Mouse (Mus musculus): ENCODE data around the gene Ssb. TPM values are rescaled to one million over a fixed set of nuclear protein-coding genes. Genes with fewer than 3 reads are reported as not detected.

The Ssb gene
- polyA plus RNA-seq, 1 experiment from 2014 or later = 316 TPM

DNA sequence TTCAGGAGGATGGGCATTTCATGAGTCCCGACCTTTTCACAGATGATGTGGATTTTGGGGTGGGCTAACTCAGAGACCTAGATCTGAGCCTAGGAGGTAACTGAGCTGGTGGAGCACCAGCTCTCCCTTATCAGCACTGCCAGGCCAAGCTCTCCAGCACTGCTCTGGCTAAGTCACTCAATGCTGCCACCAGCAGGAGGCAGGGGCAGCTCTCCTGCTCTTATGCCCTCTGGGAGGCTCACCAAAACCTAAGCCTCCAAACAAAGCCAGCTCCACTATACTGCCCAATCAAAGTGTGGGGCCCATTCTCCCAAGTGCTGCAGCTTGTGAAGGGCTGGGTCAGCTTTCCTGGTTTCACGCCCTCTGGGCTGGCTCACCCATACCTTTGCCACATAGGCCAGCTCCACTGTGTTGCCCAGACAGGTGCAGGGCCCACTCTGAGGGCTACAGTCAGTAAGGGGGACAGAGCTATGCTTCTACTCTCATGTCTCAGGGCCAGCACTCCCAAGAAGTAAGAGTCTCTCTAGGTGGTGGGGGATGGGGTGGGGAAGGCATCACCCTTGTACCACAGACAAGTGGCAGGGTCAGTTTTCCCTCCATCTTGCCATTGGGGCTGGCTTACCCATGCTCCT, 9.8 kb upstream of the Ssb start:
- ATAC-seq (ENCODE audit: insufficient number of reproducible peaks, insufficient read depth, low FRiP score, low read depth) = no peak; the same call in 1 of the 2 replicates
- H3K9me3 ChIP-seq (ENCODE audit: control insufficient read depth, low read depth, low read length) = no peaks in the 10 kb centered on the region
- no peaks in the 10 kb centered on the region for H3K36me3 ChIP-seq (ENCODE audit: control insufficient read depth, insufficient read depth, low read length)
- 51% methylated on average over 2 of the region's 2 CpGs for WGBS
- H3K4me2 ChIP-seq (replicated peaks; ENCODE audit: low read depth, low read length) = no peak overlapping the region
- H3K9ac ChIP-seq (replicated peaks; ENCODE audit: low read depth, low read length) = no peak overlapping the region
- H3K4me1 ChIP-seq (ENCODE audit: control insufficient read depth, insufficient read depth, low read length) = no peaks in the 10 kb centered on the region
- no peaks in the 10 kb centered on the region for H3K27me3 ChIP-seq (ENCODE audit: control insufficient read depth, insufficient read depth, low read length)
- no peak overlapping the region for H3K4me3 ChIP-seq (ENCODE audit: low read depth, low read length)
- no peak overlapping the region for H3K27ac ChIP-seq (ENCODE audit: low read length)

DNA sequence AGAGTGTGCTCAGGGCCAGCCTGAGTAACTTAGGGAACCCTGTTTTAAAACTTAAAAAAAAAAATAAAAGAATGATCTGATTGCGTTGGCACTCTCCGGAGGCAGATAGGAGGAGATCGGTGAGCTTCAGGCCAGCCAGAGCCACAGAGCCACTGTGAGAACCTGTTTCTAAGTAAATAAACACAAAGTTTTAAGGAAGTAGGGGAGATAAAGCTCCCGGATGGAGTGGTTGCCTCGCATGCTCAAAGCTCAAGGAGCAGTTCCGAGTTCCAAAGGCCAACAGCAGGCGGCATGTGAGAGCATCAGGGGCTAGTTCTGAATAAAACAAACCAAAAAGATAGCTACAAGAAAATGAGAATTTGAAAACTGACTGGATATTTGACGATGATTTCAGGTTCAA, 5.0 kb upstream of the Ssb start:
- H3K9ac ChIP-seq (replicated peaks; ENCODE audit: low read depth, low read length) = no peak overlapping the region
- H3K4me1 ChIP-seq (ENCODE audit: control insufficient read depth, insufficient read depth, low read length) = no peaks in the 10 kb centered on the region
- H3K27ac ChIP-seq (ENCODE audit: low read length) = no peak overlapping the region
- H3K9me3 ChIP-seq (ENCODE audit: control insufficient read depth, low read depth, low read length) = no peaks in the 10 kb centered on the region
- H3K27me3 ChIP-seq (ENCODE audit: control insufficient read depth, insufficient read depth, low read length) = no peaks in the 10 kb centered on the region
- H3K4me3 ChIP-seq (ENCODE audit: low read depth, low read length) = no peak overlapping the region
- peak; percentile 66 for ATAC-seq (ENCODE audit: insufficient number of reproducible peaks, insufficient read depth, low FRiP score, low read depth)
- H3K36me3 ChIP-seq (ENCODE audit: control insufficient read depth, insufficient read depth, low read length) = no peaks in the 10 kb centered on the region
- 33% methylated on average over 8 of the region's 8 CpGs for WGBS
- H3K4me2 ChIP-seq (replicated peaks; ENCODE audit: low read depth, low read length) = no peak overlapping the region

DNA sequence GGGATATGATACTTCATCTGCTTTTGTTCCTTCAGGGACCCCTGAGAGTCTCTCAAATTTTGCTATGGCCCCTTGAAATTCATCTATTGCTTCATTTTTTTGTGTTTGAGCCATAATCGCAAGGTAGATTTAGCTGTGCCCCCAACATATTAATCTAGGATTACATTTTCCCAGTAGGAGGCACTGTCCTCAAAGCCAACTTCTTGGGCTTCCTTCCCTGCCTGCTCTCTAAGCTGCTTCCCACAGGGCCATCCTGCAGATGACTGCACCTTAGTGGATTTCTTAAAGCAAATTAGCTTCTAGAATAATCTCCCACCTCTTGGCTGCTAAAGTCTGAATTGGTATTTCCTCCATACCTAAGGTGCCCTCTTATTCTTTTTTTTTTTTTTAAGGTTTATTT, 3.5 kb upstream of the Ssb start:
- H3K4me2 ChIP-seq (replicated peaks; ENCODE audit: low read depth, low read length) = no peak overlapping the region
- H3K9ac ChIP-seq (replicated peaks; ENCODE audit: low read depth, low read length) = no peak overlapping the region
- H3K36me3 ChIP-seq (ENCODE audit: control insufficient read depth, insufficient read depth, low read length) = no peaks in the 10 kb centered on the region
- ATAC-seq (ENCODE audit: insufficient number of reproducible peaks, insufficient read depth, low FRiP score, low read depth) = no peak
- WGBS = 78% methylated on average over 1 of the region's 1 CpGs
- no peaks in the 10 kb centered on the region for H3K27me3 ChIP-seq (ENCODE audit: control insufficient read depth, insufficient read depth, low read length)
- no peaks in the 10 kb centered on the region for H3K9me3 ChIP-seq (ENCODE audit: control insufficient read depth, low read depth, low read length)
- H3K4me3 ChIP-seq (ENCODE audit: low read depth, low read length) = no peak overlapping the region
- no peaks in the 10 kb centered on the region for H3K4me1 ChIP-seq (ENCODE audit: control insufficient read depth, insufficient read depth, low read length)
- no peak overlapping the region for H3K27ac ChIP-seq (ENCODE audit: low read length)

DNA sequence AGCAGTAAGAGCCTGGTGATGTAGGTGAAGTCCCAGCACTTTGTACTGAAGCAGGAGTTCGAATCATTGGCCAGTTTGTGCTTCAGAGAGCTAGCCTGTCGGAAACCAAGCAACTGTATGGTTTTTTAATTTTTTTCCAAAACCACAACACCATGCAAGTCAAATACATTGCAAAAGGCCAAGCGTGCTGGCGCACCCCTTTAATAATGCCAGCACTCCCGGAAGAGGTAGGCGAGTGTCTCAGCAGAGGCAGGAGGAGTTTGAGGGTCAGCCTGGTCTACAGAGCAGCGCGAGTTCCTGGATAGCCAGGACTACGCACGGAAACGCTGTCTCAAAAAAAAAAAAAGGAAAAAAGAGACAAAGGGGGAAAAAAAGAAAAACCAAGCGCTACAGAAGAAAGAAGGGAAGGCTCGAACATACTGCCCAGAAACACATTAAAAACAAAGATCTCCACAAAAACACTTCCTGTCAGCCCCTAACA, 350 bp upstream of the Ssb start:
- Histone ChIP-seq H3K4me1 (ENCODE audit: control insufficient read depth, insufficient read depth, low read length) (no peaks in the 10 kb centered on the region), H3K9ac (replicated peaks; ENCODE audit: low read depth, low read length) (peak overlapping the region; percentile 95; the same call in 1 of the 2 replicates), H3K4me3 (ENCODE audit: low read depth, low read length) (peak overlapping the region; percentile 69), H3K4me2 (replicated peaks; ENCODE audit: low read depth, low read length) (peak overlapping the region; percentile 57), H3K36me3 (ENCODE audit: control insufficient read depth, insufficient read depth, low read length) (peaks cover 5% of the 10 kb centered on the region; the same call in 1 of the 2 replicates), H3K9me3 (ENCODE audit: control insufficient read depth, low read depth, low read length) (no peaks in the 10 kb centered on the region), H3K27ac (ENCODE audit: low read length) (peak overlapping the region; percentile 86), H3K27me3 (ENCODE audit: control insufficient read depth, insufficient read depth, low read length) (no peaks in the 10 kb centered on the region)
- WGBS = 12% methylated on average over 12 of the region's 13 CpGs
- ATAC-seq (ENCODE audit: insufficient number of reproducible peaks, insufficient read depth, low FRiP score, low read depth) = 0 out of 2 replicates have a peak, but pooled peaks have one; percentile 12

DNA sequence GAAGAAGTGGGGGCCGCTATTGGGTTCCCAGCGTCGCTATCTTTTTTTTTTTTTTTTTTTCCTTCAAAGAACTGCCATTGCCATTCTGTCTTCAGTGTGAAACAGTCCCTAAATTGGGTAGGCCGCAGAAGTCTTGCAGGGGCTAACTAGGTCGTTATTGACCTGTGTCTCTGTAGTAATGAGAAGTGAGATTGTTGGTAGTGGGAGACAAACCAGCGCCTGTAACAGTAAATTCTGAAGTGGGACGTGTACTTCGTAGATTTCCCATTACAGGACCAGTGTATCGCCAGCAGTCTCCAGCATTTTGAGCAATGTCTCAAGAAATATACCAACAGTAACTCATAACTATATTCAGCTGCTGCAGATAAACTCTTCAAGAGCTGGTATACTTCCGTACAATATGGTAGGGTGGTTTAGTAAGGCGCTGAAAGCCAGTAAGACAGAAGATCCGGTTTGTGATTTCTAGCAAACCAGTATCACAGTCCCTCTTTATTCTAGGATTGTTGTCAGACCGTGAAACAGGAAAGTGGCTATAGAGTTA, 825 bp downstream of the Ssb start:
- H3K9me3 ChIP-seq (ENCODE audit: control insufficient read depth, low read depth, low read length) = no peaks in the 10 kb centered on the region
- ATAC-seq (ENCODE audit: insufficient number of reproducible peaks, insufficient read depth, low FRiP score, low read depth) = no peak
- peaks cover 17% of the 10 kb centered on the region for H3K36me3 ChIP-seq (ENCODE audit: control insufficient read depth, insufficient read depth, low read length)
- peak overlapping the region; percentile 86 for H3K27ac ChIP-seq (ENCODE audit: low read length)
- peak overlapping the region; percentile 79 for H3K4me2 ChIP-seq (replicated peaks; ENCODE audit: low read depth, low read length)
- peak overlapping the region; percentile 95 for H3K9ac ChIP-seq (replicated peaks; ENCODE audit: low read depth, low read length)
- no peaks in the 10 kb centered on the region for H3K4me1 ChIP-seq (ENCODE audit: control insufficient read depth, insufficient read depth, low read length)
- 1% methylated on average over 13 of the region's 13 CpGs for WGBS
- no peaks in the 10 kb centered on the region for H3K27me3 ChIP-seq (ENCODE audit: control insufficient read depth, insufficient read depth, low read length)
- H3K4me3 ChIP-seq (ENCODE audit: low read depth, low read length) = peak overlapping the region; percentile 69

DNA sequence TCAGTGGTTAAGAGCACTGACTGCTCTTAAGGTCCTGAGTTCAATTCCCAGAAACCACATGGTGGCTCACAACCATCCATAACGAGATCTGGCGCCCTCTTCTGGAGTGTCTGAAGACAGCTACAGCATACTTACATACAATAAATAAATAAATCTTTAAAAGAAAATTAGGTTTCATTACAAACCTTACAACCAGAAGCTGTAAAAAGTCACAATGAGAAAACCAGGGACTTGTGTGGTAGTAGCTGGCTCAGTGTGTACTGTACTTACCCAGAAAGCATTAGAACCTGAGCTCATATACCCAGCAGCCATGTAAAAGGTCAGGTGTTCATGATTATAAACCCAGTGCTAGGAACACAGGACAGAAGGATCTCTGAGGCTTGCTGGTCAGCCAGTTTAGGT, 22.6 kb downstream of the Ssb start:
- H3K4me1 ChIP-seq (ENCODE audit: control insufficient read depth, insufficient read depth, low read length) = peaks cover 3% of the 10 kb centered on the region; the same call in 1 of the 2 replicates
- peak overlapping the region; percentile 53; the same call in 1 of the 2 replicates for H3K4me2 ChIP-seq (replicated peaks; ENCODE audit: low read depth, low read length)
- no peak overlapping the region for H3K9ac ChIP-seq (replicated peaks; ENCODE audit: low read depth, low read length)
- no peaks in the 10 kb centered on the region for H3K9me3 ChIP-seq (ENCODE audit: control insufficient read depth, low read depth, low read length)
- ATAC-seq (ENCODE audit: insufficient number of reproducible peaks, insufficient read depth, low FRiP score, low read depth) = no peak
- no peaks in the 10 kb centered on the region for H3K36me3 ChIP-seq (ENCODE audit: control insufficient read depth, insufficient read depth, low read length)
- H3K4me3 ChIP-seq (ENCODE audit: low read depth, low read length) = no peak overlapping the region; the same call in 1 of the 2 replicates
- WGBS = 74% methylated on average over 2 of the region's 2 CpGs
- no peak overlapping the region for H3K27ac ChIP-seq (ENCODE audit: low read length)
- no peaks in the 10 kb centered on the region for H3K27me3 ChIP-seq (ENCODE audit: control insufficient read depth, insufficient read depth, low read length)

DNA sequence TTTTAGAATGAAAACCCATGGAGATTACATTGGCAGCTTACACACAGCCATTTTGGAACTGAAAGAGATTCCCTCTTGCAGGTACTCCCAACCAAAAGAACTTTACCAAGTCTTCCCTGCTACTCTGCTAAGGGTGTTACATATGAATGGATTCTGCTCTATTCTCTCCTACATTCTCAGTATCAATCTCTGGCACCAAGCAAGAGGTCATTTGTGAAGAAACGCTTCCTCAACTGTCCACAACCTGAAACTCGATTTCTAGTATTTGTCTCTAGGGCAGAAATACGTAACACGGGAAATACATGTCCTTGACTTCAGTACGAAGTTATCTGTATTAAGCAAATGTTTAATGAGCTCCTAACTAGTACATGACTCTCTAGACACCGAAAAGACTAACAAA, 23.2 kb downstream of the Ssb start:
- Histone ChIP-seq H3K9ac (replicated peaks; ENCODE audit: low read depth, low read length) (0 out of 2 replicates have a peak overlapping the region, but pooled peaks have one; percentile 15), H3K4me1 (ENCODE audit: control insufficient read depth, insufficient read depth, low read length) (peaks cover 3% of the 10 kb centered on the region; the same call in 1 of the 2 replicates), H3K27ac (ENCODE audit: low read length) (no peak overlapping the region), H3K4me2 (replicated peaks; ENCODE audit: low read depth, low read length) (peak overlapping the region; percentile 53), H3K4me3 (ENCODE audit: low read depth, low read length) (peak overlapping the region; percentile 34), H3K27me3 (ENCODE audit: control insufficient read depth, insufficient read depth, low read length) (no peaks in the 10 kb centered on the region), H3K36me3 (ENCODE audit: control insufficient read depth, insufficient read depth, low read length) (no peaks in the 10 kb centered on the region), H3K9me3 (ENCODE audit: control insufficient read depth, low read depth, low read length) (no peaks in the 10 kb centered on the region)
- ATAC-seq (ENCODE audit: insufficient number of reproducible peaks, insufficient read depth, low FRiP score, low read depth) = no peak
- WGBS = 57% methylated on average over 6 of the region's 6 CpGs

DNA sequence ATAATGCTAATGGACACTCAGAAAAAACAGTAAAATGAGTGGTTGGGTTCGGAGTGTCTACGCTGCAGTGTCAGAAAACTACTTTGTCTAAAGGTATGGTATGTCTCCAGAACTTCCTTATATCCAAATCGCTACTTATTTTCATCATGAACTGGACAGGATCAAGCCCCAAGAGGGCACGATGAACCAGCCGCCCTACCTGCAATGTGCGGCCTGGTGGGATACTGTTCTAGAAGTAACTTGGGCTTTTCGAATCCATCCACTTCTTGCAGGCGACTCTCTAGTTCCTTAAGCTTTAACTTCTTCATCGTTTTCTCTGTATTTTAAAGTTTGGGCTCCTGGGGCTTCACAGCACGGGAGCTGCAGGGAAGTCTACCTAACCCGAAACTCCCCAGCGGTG, 23.7 kb downstream of the Ssb start:
- H3K27me3 ChIP-seq (ENCODE audit: control insufficient read depth, insufficient read depth, low read length) = no peaks in the 10 kb centered on the region
- peak overlapping the region; percentile 12; the same call in 1 of the 2 replicates for H3K27ac ChIP-seq (ENCODE audit: low read length)
- no peaks in the 10 kb centered on the region for H3K36me3 ChIP-seq (ENCODE audit: control insufficient read depth, insufficient read depth, low read length)
- ATAC-seq (ENCODE audit: insufficient number of reproducible peaks, insufficient read depth, low FRiP score, low read depth) = 0 out of 2 replicates have a peak, but pooled peaks have one; percentile 28
- H3K9me3 ChIP-seq (ENCODE audit: control insufficient read depth, low read depth, low read length) = no peaks in the 10 kb centered on the region
- peak overlapping the region; percentile 34 for H3K4me3 ChIP-seq (ENCODE audit: low read depth, low read length)
- H3K4me2 ChIP-seq (replicated peaks; ENCODE audit: low read depth, low read length) = peak overlapping the region; percentile 53
- H3K4me1 ChIP-seq (ENCODE audit: control insufficient read depth, insufficient read depth, low read length) = peaks cover 3% of the 10 kb centered on the region; the same call in 1 of the 2 replicates
- H3K9ac ChIP-seq (replicated peaks; ENCODE audit: low read depth, low read length) = peak overlapping the region; percentile 15; the same call in 1 of the 2 replicates
- 5% methylated on average over 12 of the region's 12 CpGs for WGBS
